Mouse (Mus musculus) midbrain, embryonic 15.5 days (tissue): Measurements from ENCODE around the gene Ina. TPM values are rescaled to one million over a fixed set of nuclear protein-coding genes. Genes with fewer than 3 reads are reported as not detected.
"Not testable (repeated sequence)": the region's sequence is repeated elsewhere in the genome, so short reads cannot be mapped to it uniquely, and the experiment has no call there.

Experiments
- ATAC-seq: fragments of 200-750 bp; cut with Nextera tagmentation; replicated peaks from 2 replicates; pipeline ENCODE4 v1.8.0; 2017; ENCODE audit warnings: moderate TSS enrichment
- H3K27ac ChIP-seq: fragments of 300-500 bp; sonication (generic); 2 replicates; pipeline ENCODE4 v1.5.1; 2015; ENCODE audit warnings: mild to moderate bottlenecking, inconsistent platforms
- H3K27me3 ChIP-seq: fragments of 300-500 bp; sonication (generic); replicated peaks from 2 replicates; pipeline ENCODE4 v1.6.1; 2015; ENCODE audit warnings: inconsistent platforms
- H3K36me3 ChIP-seq: fragments of 300-500 bp; sonication (generic); replicated peaks from 2 replicates; pipeline ENCODE4 v1.6.1; 2015; ENCODE audit warnings: inconsistent platforms
- H3K4me1 ChIP-seq: fragments of 300-500 bp; sonication (generic); 2 replicates; pipeline ENCODE4 v1.6.1; 2015; ENCODE audit warnings: inconsistent platforms
- H3K4me2 ChIP-seq: fragments of 300-500 bp; sonication (generic); 2 replicates; pipeline ENCODE4 v1.6.1; 2015; ENCODE audit warnings: inconsistent platforms, mild to moderate bottlenecking, moderate library complexity
- H3K4me3 ChIP-seq: fragments of 300-500 bp; sonication (generic); 2 replicates; pipeline ENCODE4 v1.5.1; 2015; ENCODE audit warnings: mild to moderate bottlenecking, inconsistent platforms
- H3K9ac ChIP-seq: fragments of 300-500 bp; sonication (generic); 2 replicates; pipeline ENCODE4 v1.6.1; 2015; ENCODE audit warnings: mild to moderate bottlenecking, inconsistent platforms
- H3K9me3 ChIP-seq: fragments of 300-500 bp; sonication (generic); 2 replicates; pipeline ENCODE4 v1.6.1; 2016; ENCODE audit warnings: inconsistent platforms
- WGBS: fragments of 180-500 bp; shearing (Covaris S2); methylation state at CpG from one replicate; pipeline ENCODE4 v1.1.7; 2015; ENCODE audit warnings: mixed read lengths; 5-methylcytosine and 5-hydroxymethylcytosine counted together
- polyA plus RNA-seq: library from polyadenylated mRNA; unstranded; fragments of >200 nt; fragmentation: Nextera tagmentation; extraction: Ambion mirVana; gene quantifications from 2 replicates; pipeline ENCODE4 v1.2.1, GENCODE M21; 2015

Gene Ina
- polyA plus RNA-seq, 1 experiment from 2014 or later = 592 TPM

- no peak overlapping the region for H3K27ac ChIP-seq
Observed at GRCm38 (mm10) chr19:46976743-46977142, 37.8 kb upstream of the Ina start.

GRCm38 (mm10) chr19:46977460-46977859, 37.0 kb upstream of the Ina start:
- H3K4me1 ChIP-seq = peaks cover 2% of the 10 kb centered on the region
- 14% methylated on average over 6 of the region's 6 CpGs for WGBS
- no peaks in the 10 kb centered on the region for H3K27me3 ChIP-seq
- H3K9me3 ChIP-seq = no peaks in the 10 kb centered on the region
- H3K9ac ChIP-seq = no peak overlapping the region
- no peak overlapping the region for H3K4me3 ChIP-seq
- no peak overlapping the region for H3K4me2 ChIP-seq
- ATAC-seq = no peak
- no peak overlapping the region for H3K27ac ChIP-seq
- H3K36me3 ChIP-seq = no peaks in the 10 kb centered on the region

More at GRCm38 (mm10) chr19:46976743-46977142, 37.8 kb upstream of the Ina start:
- Histone ChIP-seq H3K36me3 (no peaks in the 10 kb centered on the region), H3K9me3 (no peaks in the 10 kb centered on the region), H3K27me3 (no peaks in the 10 kb centered on the region), H3K4me2 (no peak overlapping the region), H3K4me3 (no peak overlapping the region), H3K9ac (no peak overlapping the region), H3K4me1 (peaks cover 9% of the 10 kb centered on the region)
- WGBS = 63% methylated on average over 2 of the region's 2 CpGs
- ATAC-seq = no peak

GRCm38 (mm10) chr19:46978069-46978468, 36.4 kb upstream of the Ina start:
- 94% methylated on average over 3 of the region's 3 CpGs for WGBS
- H3K4me2 ChIP-seq, H3K27ac ChIP-seq, H3K4me1 ChIP-seq, H3K36me3 ChIP-seq, H3K4me3 ChIP-seq, H3K9me3 ChIP-seq, H3K9ac ChIP-seq, ATAC-seq, H3K27me3 ChIP-seq: not testable (repeated sequence)

- Histone ChIP-seq H3K27me3 (no peaks in the 10 kb centered on the region), H3K9ac (no peak overlapping the region), H3K4me2 (no peak overlapping the region), H3K4me3 (no peak overlapping the region), H3K4me1 (peaks cover 5% of the 10 kb centered on the region; the same call in 1 of the 2 replicates), H3K36me3 (no peaks in the 10 kb centered on the region), H3K9me3 (no peaks in the 10 kb centered on the region), H3K27ac (no peak overlapping the region)
- WGBS = 89% methylated on average over 17 of the region's 17 CpGs
- ATAC-seq = no peak
Observed at GRCm38 (mm10) chr19:46978920-46979780, 35.3 kb upstream of the Ina start.

- WGBS = 81% methylated on average over 3 of the region's 3 CpGs
- Histone ChIP-seq H3K9me3 (no peaks in the 10 kb centered on the region), H3K27me3 (no peaks in the 10 kb centered on the region), H3K9ac (no peak overlapping the region), H3K4me3 (no peak overlapping the region), H3K4me1 (peaks cover 5% of the 10 kb centered on the region; the same call in 1 of the 2 replicates), H3K36me3 (no peaks in the 10 kb centered on the region), H3K27ac (no peak overlapping the region), H3K4me2 (no peak overlapping the region)
- ATAC-seq = no peak
Observed at GRCm38 (mm10) chr19:46979781-46980105, 34.8 kb upstream of the Ina start.

GRCm38 (mm10) chr19:46981462-46981861, 33.0 kb upstream of the Ina start:
- 44% methylated on average over 6 of the region's 6 CpGs for WGBS
- Histone ChIP-seq H3K9ac (no peak overlapping the region), H3K4me1 (peaks cover 5% of the 10 kb centered on the region; the same call in 1 of the 2 replicates), H3K36me3 (no peaks in the 10 kb centered on the region), H3K4me3 (no peak overlapping the region), H3K4me2 (no peak overlapping the region), H3K27ac (no peak overlapping the region), H3K9me3 (no peaks in the 10 kb centered on the region), H3K27me3 (no peaks in the 10 kb centered on the region)
- no peak for ATAC-seq

- no peak overlapping the region for H3K9ac ChIP-seq
- WGBS = 56% methylated on average over 14 of the region's 14 CpGs
- ATAC-seq = no peak
- H3K4me3 ChIP-seq = no peak overlapping the region
- peaks cover 5% of the 10 kb centered on the region; the same call in 1 of the 2 replicates for H3K4me1 ChIP-seq
- H3K9me3 ChIP-seq = no peaks in the 10 kb centered on the region
- H3K4me2 ChIP-seq = no peak overlapping the region
- H3K27ac ChIP-seq = no peak overlapping the region
- H3K36me3 ChIP-seq = no peaks in the 10 kb centered on the region
- no peaks in the 10 kb centered on the region for H3K27me3 ChIP-seq
Observed at GRCm38 (mm10) chr19:46983352-46983965, 31.0 kb upstream of the Ina start.

- Histone ChIP-seq H3K4me3 (no peak overlapping the region), H3K4me1 (peaks cover 10% of the 10 kb centered on the region; the same call in 1 of the 2 replicates), H3K4me2 (no peak overlapping the region), H3K9me3 (no peaks in the 10 kb centered on the region), H3K9ac (no peak overlapping the region), H3K27me3 (no peaks in the 10 kb centered on the region), H3K27ac (no peak overlapping the region), H3K36me3 (no peaks in the 10 kb centered on the region)
- no peak for ATAC-seq
- 66% methylated on average over 11 of the region's 11 CpGs for WGBS
Observed at GRCm38 (mm10) chr19:46983966-46984380, 30.5 kb upstream of the Ina start.

GRCm38 (mm10) chr19:46984726-46985622, 29.5 kb upstream of the Ina start:
- no peaks in the 10 kb centered on the region for H3K9me3 ChIP-seq
- H3K27ac ChIP-seq = no peak overlapping the region
- H3K9ac ChIP-seq = no peak overlapping the region
- peaks cover 10% of the 10 kb centered on the region; the same call in 1 of the 2 replicates for H3K4me1 ChIP-seq
- H3K36me3 ChIP-seq = no peaks in the 10 kb centered on the region
- H3K4me3 ChIP-seq = no peak overlapping the region
- no peak overlapping the region for H3K4me2 ChIP-seq
- ATAC-seq = no peak
- no peaks in the 10 kb centered on the region for H3K27me3 ChIP-seq
- 85% methylated on average over 13 of the region's 13 CpGs for WGBS

GRCm38 (mm10) chr19:46987646-46988045, 26.9 kb upstream of the Ina start:
- no peak overlapping the region for H3K4me2 ChIP-seq
- no peaks in the 10 kb centered on the region for H3K9me3 ChIP-seq
- H3K27me3 ChIP-seq = no peaks in the 10 kb centered on the region
- no peak overlapping the region for H3K27ac ChIP-seq
- WGBS = 80% methylated on average over 6 of the region's 6 CpGs
- no peak overlapping the region for H3K4me3 ChIP-seq
- no peak for ATAC-seq
- peaks cover 10% of the 10 kb centered on the region; the same call in 1 of the 2 replicates for H3K4me1 ChIP-seq
- H3K9ac ChIP-seq = no peak overlapping the region
- no peaks in the 10 kb centered on the region for H3K36me3 ChIP-seq

GRCm38 (mm10) chr19:46988231-46989087, 26.0 kb upstream of the Ina start:
- no peak overlapping the region for H3K9ac ChIP-seq
- H3K4me2 ChIP-seq = no peak overlapping the region
- H3K4me3 ChIP-seq = no peak overlapping the region
- H3K4me1 ChIP-seq = peaks cover 7% of the 10 kb centered on the region; the same call in 1 of the 2 replicates
- no peaks in the 10 kb centered on the region for H3K36me3 ChIP-seq
- no peak for ATAC-seq
- no peak overlapping the region for H3K27ac ChIP-seq
- H3K9me3 ChIP-seq = no peaks in the 10 kb centered on the region
- WGBS = 44% methylated on average over 16 of the region's 16 CpGs
- H3K27me3 ChIP-seq = no peaks in the 10 kb centered on the region
